Mouse (Mus musculus) intestine, postnatal 0 days (tissue): ENCODE data around the gene Calr. TPM values are rescaled to one million over a fixed set of nuclear protein-coding genes. Genes with fewer than 3 reads are reported as not detected.

Experiments
- ATAC-seq: fragments of 200-750 bp; cut with Nextera tagmentation; 2 replicates; pipeline ENCODE4 v1.8.0; 2017; ENCODE audit warnings: mild to moderate bottlenecking, moderate TSS enrichment, moderate library complexity
- H3K27ac ChIP-seq: fragments of 300-500 bp; sonication (generic); 2 replicates; pipeline ENCODE4 v1.5.1; 2014; ENCODE audit warnings: mild to moderate bottlenecking, low read depth, low read length, moderate library complexity
- H3K27me3 ChIP-seq: fragments of 300-500 bp; sonication (generic); replicated peaks from 2 replicates; pipeline ENCODE4 v1.6.1; 2014; ENCODE audit warnings: low read length, mixed read lengths; ENCODE audit not compliant: control insufficient read depth, insufficient read depth
- H3K36me3 ChIP-seq: fragments of 300-500 bp; sonication (generic); 2 replicates; pipeline ENCODE4 v1.6.1; 2014; ENCODE audit warnings: mild to moderate bottlenecking, moderate library complexity; ENCODE audit not compliant: control insufficient read depth, insufficient read depth
- H3K4me1 ChIP-seq: fragments of 300-500 bp; sonication (generic); replicated peaks from 2 replicates; pipeline ENCODE4 v1.6.1; 2014; ENCODE audit warnings: antibody characterized with exemption, low read length, mixed read lengths; ENCODE audit not compliant: control insufficient read depth, insufficient read depth
- H3K4me2 ChIP-seq: fragments of 300-500 bp; sonication (generic); replicated peaks from 2 replicates; pipeline ENCODE4 v1.6.1; 2014; ENCODE audit warnings: low read depth, mild to moderate bottlenecking, moderate library complexity
- H3K4me3 ChIP-seq: fragments of 300-500 bp; sonication (generic); 2 replicates; pipeline ENCODE4 v1.5.1; 2014; ENCODE audit warnings: low read depth, low read length
- H3K9ac ChIP-seq: fragments of 300-500 bp; sonication (generic); 2 replicates; pipeline ENCODE4 v1.6.1; 2014; ENCODE audit warnings: mild to moderate bottlenecking, low read depth, low read length
- H3K9me3 ChIP-seq: fragments of 300-500 bp; sonication (generic); 2 replicates; pipeline ENCODE4 v1.6.1; 2016; ENCODE audit warnings: mixed run types; ENCODE audit not compliant: control insufficient read depth
- CTCF ChIP-seq: sonication (generic); IDR thresholded peaks from 2 replicates; pipeline ENCODE4 v1.5.1; 2016; ENCODE audit warnings: low read depth, mild to moderate bottlenecking, control low read depth, antibody characterized with exemption, moderate library complexity
- WGBS: fragments of 180-500 bp; shearing (Covaris S2); extraction: QIAGEN DNeasy Blood & Tissue Kit; methylation state at CpG from one replicate; pipeline ENCODE4 v1.1.7; 2014; 5-methylcytosine and 5-hydroxymethylcytosine counted together
- polyA plus RNA-seq: library from polyadenylated mRNA; unstranded; fragments of >200 nt; fragmentation: Nextera tagmentation; extraction: Ambion mirVana; gene quantifications from 2 replicates; pipeline ENCODE4 v1.2.1, GENCODE M21; 2015

Gene Calr
- polyA plus RNA-seq, 1 experiment from 2014 or later = 507 TPM

DNA sequence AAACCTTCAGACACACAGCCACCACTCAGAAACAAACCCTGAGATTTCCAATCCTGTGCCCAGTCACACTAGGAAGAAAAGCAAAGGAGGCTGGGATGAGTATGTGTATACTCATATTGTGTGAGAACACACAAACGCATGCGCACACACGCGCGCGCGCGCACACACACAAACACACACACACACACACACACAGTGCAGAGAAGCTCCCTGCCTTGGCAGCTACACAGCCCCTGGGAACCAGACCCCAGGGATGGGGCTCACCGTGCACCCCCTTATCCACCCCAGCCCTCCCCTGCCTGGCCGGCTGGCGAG lies 32.5 kb downstream of the Calr start:
- no peaks in the 10 kb centered on the region for H3K9me3 ChIP-seq
- 83% methylated on average over 11 of the region's 11 CpGs for WGBS
- ATAC-seq = no peak
- no peak overlapping the region for H3K9ac ChIP-seq
- H3K4me3 ChIP-seq = no peak overlapping the region
- no peak overlapping the region for H3K27ac ChIP-seq
- H3K36me3 ChIP-seq = no peaks in the 10 kb centered on the region
- no peak for TF ChIP-seq CTCF
- H3K27me3 ChIP-seq = peaks cover 42% of the 10 kb centered on the region
- no peak overlapping the region for H3K4me2 ChIP-seq
- H3K4me1 ChIP-seq = no peaks in the 10 kb centered on the region

DNA sequence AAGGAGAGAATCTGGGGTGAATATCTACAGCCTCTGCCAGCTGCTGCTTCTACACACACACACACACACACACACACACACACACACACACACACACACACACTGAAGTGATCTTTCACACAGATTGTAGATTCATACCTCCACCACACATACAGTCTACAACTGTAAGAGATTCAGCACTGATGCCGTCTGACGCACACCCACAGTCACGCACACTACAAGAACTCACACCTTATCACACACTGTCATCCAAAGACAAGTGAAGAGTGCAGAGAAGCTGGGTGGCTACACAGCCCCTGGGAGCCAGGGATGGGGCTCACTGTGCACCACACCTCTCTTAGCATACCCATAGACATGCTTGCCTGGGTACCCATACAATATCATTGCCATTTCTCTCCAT lies 32.9 kb downstream of the Calr start:
- Histone ChIP-seq H3K4me1 (no peaks in the 10 kb centered on the region), H3K36me3 (no peaks in the 10 kb centered on the region), H3K4me3 (no peak overlapping the region), H3K4me2 (no peak overlapping the region), H3K27me3 (peaks cover 42% of the 10 kb centered on the region), H3K27ac (no peak overlapping the region), H3K9me3 (no peaks in the 10 kb centered on the region), H3K9ac (no peak overlapping the region)
- ATAC-seq = no peak
- TF ChIP-seq CTCF = no peak
- WGBS = 74% methylated on average over 3 of the region's 3 CpGs

DNA sequence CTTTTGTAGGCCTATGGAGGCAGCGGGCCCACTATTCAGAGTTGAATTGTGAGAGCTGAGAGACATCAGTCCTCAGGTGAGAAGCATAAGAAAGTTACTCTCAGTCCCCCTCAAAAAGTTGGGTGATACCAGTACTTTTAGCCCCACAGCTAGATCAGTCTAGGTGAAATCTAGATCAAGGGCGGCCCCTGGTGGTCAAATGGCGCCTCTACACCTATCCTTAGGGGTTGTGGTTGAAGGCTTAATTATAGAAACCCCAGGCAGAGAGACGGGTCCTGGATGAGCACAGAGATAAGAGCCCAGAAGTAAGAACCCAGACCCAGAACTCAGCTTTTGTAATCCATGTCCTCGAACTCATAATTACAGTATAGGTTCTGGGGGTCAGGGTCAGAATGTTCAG lies 33.7 kb downstream of the Calr start:
- WGBS = 3% methylated on average over 5 of the region's 5 CpGs
- ATAC-seq = no peak
- peak; percentile 87 for TF ChIP-seq CTCF

DNA sequence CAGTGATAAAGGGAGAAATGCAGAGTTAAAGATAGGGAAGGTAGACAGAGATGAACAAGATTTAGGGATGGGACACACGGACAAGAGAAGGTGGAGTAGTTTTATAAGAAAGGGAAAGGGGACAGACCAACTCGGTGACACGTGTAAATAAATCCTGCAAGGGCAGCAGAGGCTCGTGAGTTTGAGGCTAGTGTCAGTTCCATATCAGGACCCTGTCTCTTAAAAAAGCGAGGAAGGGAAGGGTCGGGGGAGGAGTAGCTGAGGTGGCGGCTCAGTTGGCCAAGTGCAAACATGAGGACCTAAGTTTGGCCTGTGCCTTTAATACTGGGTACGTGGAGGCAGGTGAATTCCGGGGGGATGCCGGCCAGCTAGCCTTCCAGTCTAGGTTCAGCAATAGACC lies 35.4 kb downstream of the Calr start:
- Histone ChIP-seq H3K4me3 (peak overlapping the region; percentile 27), H3K36me3 (no peaks in the 10 kb centered on the region), H3K27me3 (peaks cover 47% of the 10 kb centered on the region), H3K27ac (no peak overlapping the region), H3K4me1 (no peaks in the 10 kb centered on the region), H3K4me2 (peak overlapping the region; percentile 60), H3K9ac (no peak overlapping the region), H3K9me3 (no peaks in the 10 kb centered on the region)
- ATAC-seq = no peak
- 28% methylated on average over 10 of the region's 10 CpGs for WGBS
- TF ChIP-seq CTCF = no peak

More for the DNA sequence above, 33.7 kb downstream of the Calr start:
- Histone ChIP-seq H3K4me2 (no peak overlapping the region), H3K4me3 (no peak overlapping the region), H3K27ac (no peak overlapping the region), H3K9ac (no peak overlapping the region), H3K4me1 (no peaks in the 10 kb centered on the region), H3K36me3 (no peaks in the 10 kb centered on the region), H3K27me3 (peaks cover 42% of the 10 kb centered on the region), H3K9me3 (no peaks in the 10 kb centered on the region)

DNA sequence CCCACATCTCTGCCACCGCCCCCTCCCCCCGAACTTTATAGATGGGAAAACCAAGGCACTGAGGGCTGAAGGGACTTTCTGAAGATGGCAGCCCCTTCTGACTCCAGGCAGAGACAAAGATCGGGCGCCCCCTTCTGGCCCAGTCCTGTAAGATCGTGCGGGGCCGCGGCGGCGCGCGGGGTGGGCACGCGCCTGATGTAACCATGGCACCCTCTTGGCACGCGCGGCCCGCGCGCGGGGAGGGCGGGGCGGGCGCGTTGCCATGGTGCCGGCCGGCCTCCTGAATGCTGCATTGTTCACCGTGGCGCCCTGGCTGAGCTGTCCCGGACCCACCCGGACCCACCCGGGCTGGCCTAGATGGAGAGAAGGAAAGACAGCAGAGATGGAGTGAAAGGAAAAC lies 35.8 kb downstream of the Calr start:
- WGBS = under 1% methylated on average over 32 of the region's 32 CpGs
- peaks cover 47% of the 10 kb centered on the region for H3K27me3 ChIP-seq
- ATAC-seq = peak; percentile 67
- H3K36me3 ChIP-seq = no peaks in the 10 kb centered on the region
- no peak overlapping the region for H3K9ac ChIP-seq
- peak overlapping the region; percentile 60 for H3K4me2 ChIP-seq
- TF ChIP-seq CTCF = peak; percentile 84
- H3K4me1 ChIP-seq = no peaks in the 10 kb centered on the region
- no peak overlapping the region for H3K27ac ChIP-seq
- H3K9me3 ChIP-seq = 0 out of 2 replicates have a peak, but pooled peaks cover 3% of the 10 kb centered on the region
- H3K4me3 ChIP-seq = peak overlapping the region; percentile 27

DNA sequence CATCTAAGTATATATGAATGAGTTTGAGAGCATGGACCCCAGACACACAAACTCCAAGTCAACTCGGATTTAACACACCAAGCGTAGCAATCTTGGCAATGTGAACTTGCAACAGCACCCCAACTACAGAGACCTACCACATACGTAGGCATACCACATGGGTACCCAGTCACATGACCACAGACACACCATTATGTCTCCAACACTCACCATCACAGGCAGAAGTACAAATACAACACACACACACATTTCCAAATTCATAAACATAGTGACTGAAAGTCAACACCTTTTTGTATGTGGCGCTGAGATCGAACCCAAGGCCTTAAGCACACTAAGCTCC lies 36.8 kb downstream of the Calr start:
- peaks cover 46% of the 10 kb centered on the region for H3K27me3 ChIP-seq
- no peaks in the 10 kb centered on the region for H3K36me3 ChIP-seq
- H3K4me2 ChIP-seq = no peak overlapping the region
- TF ChIP-seq CTCF = no peak
- 0 out of 2 replicates have a peak, but pooled peaks cover 5% of the 10 kb centered on the region for H3K9me3 ChIP-seq
- ATAC-seq = no peak
- WGBS = 76% methylated on average over 5 of the region's 5 CpGs
- no peak overlapping the region for H3K27ac ChIP-seq
- H3K4me3 ChIP-seq = no peak overlapping the region
- H3K9ac ChIP-seq = no peak overlapping the region
- H3K4me1 ChIP-seq = no peaks in the 10 kb centered on the region
